Mouse (Mus musculus): ENCODE measurements around the gene Lrba. TPM values are rescaled to one million over a fixed set of nuclear protein-coding genes. Genes with fewer than 3 reads are reported as not detected.

Gene Lrba
- total and polyA plus RNA-seq, 3 experiments: 12.3 to 22.6 (median 13.8) TPM

DNA sequence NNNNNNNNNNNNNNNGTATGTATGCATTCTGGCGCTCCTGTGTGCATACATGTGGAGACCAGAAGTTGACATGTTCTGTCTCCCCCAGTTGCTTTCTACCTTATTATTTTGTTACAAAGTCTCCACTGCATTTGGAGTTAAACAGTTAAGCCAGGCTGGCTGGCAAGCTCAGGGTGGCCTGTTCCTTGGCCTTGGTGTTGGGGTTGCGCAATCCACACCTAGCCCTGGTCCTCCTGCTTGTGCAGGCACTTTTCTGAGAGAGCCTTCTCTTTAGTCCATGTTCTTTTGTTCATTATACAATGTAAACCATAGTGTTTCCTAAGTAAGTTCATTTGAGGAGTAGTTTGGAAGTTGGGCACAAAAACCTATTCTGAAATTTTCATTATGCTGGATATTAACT, 226.7 kb downstream of the Lrba start:
- DNase-seq (ENCODE audit: extremely low read depth): no peak
- Histone ChIP-seq H3K27me3 (replicated peaks) (no peaks in the 10 kb centered on the region), H3K4me3 (replicated peaks in 1 of 3; ENCODE audit: low read depth in 2 of 3, low read length in 2 of 3, poor library complexity in 1 of 3) (no peak overlapping the region), H3K27ac (ENCODE audit: insufficient read depth, low read depth) (no peak overlapping the region), H3K4me1 (ENCODE audit: control insufficient read depth in 1 of 2, insufficient read depth in 2 of 2) (no peaks in the 10 kb centered on the region), H3K79me2 (replicated peaks; ENCODE audit: control insufficient read depth, extremely low read depth, insufficient read depth, poor library complexity, severe bottlenecking) (no peaks in the 10 kb centered on the region), H3K9me3 (replicated peaks; ENCODE audit: low read length) (no peaks in the 10 kb centered on the region), H3K36me3 (replicated peaks in 1 of 2; ENCODE audit: control insufficient read depth in 1 of 2, insufficient read depth in 1 of 2, low read length in 1 of 2) (no peaks in the 10 kb centered on the region), H3K9ac (ENCODE audit: insufficient read depth, low read depth) (no peak overlapping the region), H3K4me2 (ENCODE audit: insufficient read depth, low read depth, poor library complexity, severe bottlenecking) (no peak overlapping the region)
- TF ChIP-seq ELF1 (IDR thresholded peaks at IDR 0.05; ENCODE audit: low read depth, low read length) (no peak), KAT2A (IDR thresholded peaks at IDR 0.05; ENCODE audit: insufficient replicate concordance, low read length) (no peak), RAD21 (IDR thresholded peaks at IDR 0.05; ENCODE audit: low read depth, low read length) (no peak), ZMIZ1 (IDR thresholded peaks at IDR 0.05; ENCODE audit: low read depth, low read length) (no peak), NRF1 (IDR thresholded peaks at IDR 0.05; ENCODE audit: low read depth, low read length) (no peak), BHLHE40 (IDR thresholded peaks at IDR 0.05; ENCODE audit: low read depth, low read length) (no peak), GABPA (IDR thresholded peaks at IDR 0.05; ENCODE audit: insufficient replicate concordance, low read depth, low read length) (no peak), ETS1 (conservative IDR thresholded peaks at IDR 0.05; ENCODE audit: low read depth, low read length) (no peak), IRF4 (IDR thresholded peaks at IDR 0.05; ENCODE audit: low read depth, low read length) (no peak), MYC (IDR thresholded peaks at IDR 0.05; ENCODE audit: low read depth, low read length) (no peak), EP300 (IDR thresholded peaks at IDR 0.05; ENCODE audit: low read length) (no peak)
- in situ Hi-C loops (cut with MboI; ENCODE audit: low pct_ligation_motif_present, low pct_unique_long_range_greater_than_20kb, low sequenced_read_pairs) (no loop called here), dilution Hi-C loops (cut with MboI; ENCODE audit: extremely low pct_ligation_motif_present, extremely low pct_unique_long_range_greater_than_20kb, low sequenced_read_pairs) (no loop called here)

DNA sequence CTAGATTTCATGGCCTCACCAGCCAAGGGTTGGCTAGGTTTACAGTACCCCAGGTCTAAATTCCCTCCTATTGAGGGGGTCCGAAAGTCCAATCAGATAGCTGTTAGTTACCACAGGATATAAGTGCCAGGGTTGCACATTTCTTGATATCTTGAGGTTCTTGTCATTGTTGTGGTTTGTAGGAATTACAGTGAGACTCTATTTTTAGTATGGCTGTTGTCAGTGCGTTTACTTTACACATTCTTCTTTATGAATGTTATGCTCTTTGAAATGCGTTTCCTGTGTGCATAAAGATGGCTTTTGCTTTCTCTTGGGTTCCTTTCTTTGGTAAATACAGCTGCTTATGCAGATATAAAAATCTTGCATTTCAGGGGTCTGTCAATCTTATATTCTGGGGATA, 237.1 kb downstream of the Lrba start:
- Histone ChIP-seq H3K4me3 (replicated peaks in 1 of 3; ENCODE audit: low read depth in 2 of 3, low read length in 2 of 3, poor library complexity in 1 of 3) (no peak overlapping the region), H3K4me1 (ENCODE audit: control insufficient read depth in 1 of 2, insufficient read depth in 2 of 2) (no peaks in the 10 kb centered on the region), H3K27ac (ENCODE audit: insufficient read depth, low read depth) (no peak overlapping the region), H3K79me2 (replicated peaks; ENCODE audit: control insufficient read depth, extremely low read depth, insufficient read depth, poor library complexity, severe bottlenecking) (no peaks in the 10 kb centered on the region), H3K4me2 (ENCODE audit: insufficient read depth, low read depth, poor library complexity, severe bottlenecking) (no peak overlapping the region), H3K36me3 (replicated peaks in 1 of 2; ENCODE audit: control insufficient read depth in 1 of 2, insufficient read depth in 1 of 2, low read length in 1 of 2) (peaks cover 0 to 4% of the 10 kb centered on the region in 2 experiments), H3K9me3 (replicated peaks; ENCODE audit: low read length) (no peaks in the 10 kb centered on the region), H3K9ac (ENCODE audit: insufficient read depth, low read depth) (no peak overlapping the region), H3K27me3 (replicated peaks) (no peaks in the 10 kb centered on the region)
- TF ChIP-seq CTCF (conservative IDR thresholded peaks at IDR 0.05 in 1 of 2, IDR thresholded peaks at IDR 0.05 in 1 of 2; ENCODE audit: low read depth in 2 of 2, low read length in 2 of 2) (no peak), POLR2AphosphoS2 (IDR thresholded peaks at IDR 0.05; ENCODE audit: low read depth, low read length) (no peak), BHLHE40 (IDR thresholded peaks at IDR 0.05; ENCODE audit: low read depth, low read length) (no peak), MXI1 (IDR thresholded peaks at IDR 0.05; ENCODE audit: low read depth, low read length) (no peak)
- in situ Hi-C loops (cut with MboI; ENCODE audit: low pct_ligation_motif_present, low pct_unique_long_range_greater_than_20kb, low sequenced_read_pairs) (no loop called here), dilution Hi-C loops (cut with MboI; ENCODE audit: extremely low pct_ligation_motif_present, extremely low pct_unique_long_range_greater_than_20kb, low sequenced_read_pairs) (no loop called here)
- no peak for DNase-seq (ENCODE audit: extremely low read depth)

DNA sequence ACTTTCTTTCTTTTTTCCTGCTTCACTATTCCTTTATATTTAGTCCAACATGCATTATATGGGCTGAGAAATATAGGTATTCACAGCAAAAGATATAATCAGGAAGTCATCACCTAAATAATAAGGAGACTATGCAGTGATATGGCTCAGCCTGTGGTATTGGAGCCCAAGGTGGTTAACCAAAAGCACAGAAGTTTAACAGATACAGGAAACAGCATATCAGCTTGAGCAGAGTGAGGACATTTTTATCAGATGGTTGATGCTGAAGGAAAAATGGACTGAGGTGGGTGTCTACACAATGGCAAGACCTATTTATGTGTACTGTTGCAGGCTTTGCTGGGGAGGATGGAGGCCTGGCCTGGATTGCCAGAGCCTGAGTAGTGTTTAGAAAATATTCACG, 265.5 kb downstream of the Lrba start:
- TF ChIP-seq USF1 (IDR thresholded peaks at IDR 0.05; ENCODE audit: low read depth, low read length) (no peak), HCFC1 (IDR thresholded peaks at IDR 0.05; ENCODE audit: low read depth, low read length) (no peak), IRF4 (IDR thresholded peaks at IDR 0.05; ENCODE audit: low read depth, low read length) (no peak), POLR2AphosphoS2 (IDR thresholded peaks at IDR 0.05; ENCODE audit: low read depth, low read length) (no peak), UBTF (IDR thresholded peaks at IDR 0.05; ENCODE audit: low read depth, low read length) (no peak)
- Histone ChIP-seq H3K79me2 (replicated peaks; ENCODE audit: control insufficient read depth, extremely low read depth, insufficient read depth, poor library complexity, severe bottlenecking) (no peaks in the 10 kb centered on the region), H3K36me3 (replicated peaks in 1 of 2; ENCODE audit: control insufficient read depth in 1 of 2, insufficient read depth in 1 of 2, low read length in 1 of 2) (no peaks in the 10 kb centered on the region), H3K9me3 (replicated peaks; ENCODE audit: low read length) (no peaks in the 10 kb centered on the region), H3K4me3 (replicated peaks in 1 of 3; ENCODE audit: low read depth in 2 of 3, low read length in 2 of 3, poor library complexity in 1 of 3) (no peak overlapping the region), H3K27ac (ENCODE audit: insufficient read depth, low read depth) (no peak overlapping the region), H3K9ac (ENCODE audit: insufficient read depth, low read depth) (no peak overlapping the region), H3K4me2 (ENCODE audit: insufficient read depth, low read depth, poor library complexity, severe bottlenecking) (no peak overlapping the region), H3K27me3 (replicated peaks) (no peaks in the 10 kb centered on the region), H3K4me1 (ENCODE audit: control insufficient read depth in 1 of 2, insufficient read depth in 2 of 2) (no peaks in the 10 kb centered on the region)
- in situ Hi-C loops (cut with MboI; ENCODE audit: low pct_ligation_motif_present, low pct_unique_long_range_greater_than_20kb, low sequenced_read_pairs) (no loop called here), dilution Hi-C loops (cut with MboI; ENCODE audit: extremely low pct_ligation_motif_present, extremely low pct_unique_long_range_greater_than_20kb, low sequenced_read_pairs) (no loop called here)
- no peak for DNase-seq (ENCODE audit: extremely low read depth)

Measured in CH12.LX (cell line).